Mouse (Mus musculus) heart, embryonic 14.5 days (tissue): Measurements from ENCODE around the gene Xdh. TPM values are rescaled to one million over a fixed set of nuclear protein-coding genes. Genes with fewer than 3 reads are reported as not detected.

ENCODE experiments used
- ATAC-seq: fragments of 200-750 bp; cut with Nextera tagmentation; 2 replicates; pipeline ENCODE4 v1.8.0; 2017; ENCODE audit warnings: low read depth, moderate TSS enrichment; ENCODE audit not compliant: insufficient number of reproducible peaks, insufficient read depth, low FRiP score
- H3K27ac ChIP-seq, 2 experiments: fragments of 200-500 bp in 1 of 2; fragments of 300-500 bp in 1 of 2; sonication (generic) in 1 of 2; replicated peaks in 1 of 2; 2 replicates each; pipeline ENCODE4 v1.5.1; 2012 to 2014; ENCODE audit warnings: low read depth in 2 of 2, low read length in 2 of 2, control low read depth in 1 of 2, mild to moderate bottlenecking in 1 of 2, mixed read lengths in 1 of 2; ENCODE audit not compliant: control insufficient read depth in 1 of 2, insufficient read depth in 1 of 2
- H3K27me3 ChIP-seq: fragments of 300-500 bp; sonication (generic); 2 replicates; pipeline ENCODE4 v1.6.1; 2014; ENCODE audit warnings: mild to moderate bottlenecking, low read length, control low read depth; ENCODE audit not compliant: control insufficient read depth, insufficient read depth
- H3K36me3 ChIP-seq: fragments of 300-500 bp; sonication (generic); 2 replicates; pipeline ENCODE4 v1.6.1; 2014; ENCODE audit warnings: mild to moderate bottlenecking, control low read depth, low read length, mixed read lengths; ENCODE audit not compliant: control insufficient read depth, insufficient read depth
- H3K4me1 ChIP-seq, 2 experiments: fragments of 200-500 bp in 1 of 2; fragments of 300-500 bp in 1 of 2; sonication (generic) in 1 of 2; 2 replicates each; pipeline ENCODE4 v1.6.1; 2012 to 2014; ENCODE audit warnings: low read length in 2 of 2, control low read depth in 1 of 2, mixed read lengths in 1 of 2; ENCODE audit not compliant: control insufficient read depth in 2 of 2, insufficient read depth in 2 of 2
- H3K4me2 ChIP-seq: fragments of 300-500 bp; sonication (generic); 2 replicates; pipeline ENCODE4 v1.6.1; 2014; ENCODE audit warnings: mild to moderate bottlenecking, low read length
- H3K4me3 ChIP-seq, 2 experiments: fragments of 200-500 bp in 1 of 2; fragments of 300-500 bp in 1 of 2; sonication (generic) in 1 of 2; 2 replicates each; pipeline ENCODE4 v1.5.1; 2012 to 2014; ENCODE audit warnings: low read length in 2 of 2, mild to moderate bottlenecking in 2 of 2, control low read depth in 1 of 2, low read depth in 1 of 2, moderate library complexity in 1 of 2; ENCODE audit not compliant: control insufficient read depth in 1 of 2, insufficient read depth in 1 of 2
- H3K9ac ChIP-seq: fragments of 300-500 bp; sonication (generic); 2 replicates; pipeline ENCODE4 v1.6.1; 2014; ENCODE audit warnings: mild to moderate bottlenecking, low read length
- H3K9me3 ChIP-seq: fragments of 300-500 bp; sonication (generic); 2 replicates; pipeline ENCODE4 v1.6.1; 2016; ENCODE audit warnings: low read length, control low read depth; ENCODE audit not compliant: control insufficient read depth
- WGBS: fragments of 180-500 bp; shearing (Covaris S2); extraction: QIAGEN DNeasy Blood & Tissue Kit; methylation state at CpG from one replicate; pipeline ENCODE4 v1.1.7; 2014; 5-methylcytosine and 5-hydroxymethylcytosine counted together
- polyA plus RNA-seq: library from polyadenylated mRNA; unstranded; fragments of >200 nt; fragmentation: Nextera tagmentation; extraction: Ambion mirVana; gene quantifications from 2 replicates; pipeline ENCODE4 v1.2.1, GENCODE M21; 2014

Gene Xdh
- polyA plus RNA-seq, 1 experiment from 2014 or later, result 0.96 TPM

DNA sequence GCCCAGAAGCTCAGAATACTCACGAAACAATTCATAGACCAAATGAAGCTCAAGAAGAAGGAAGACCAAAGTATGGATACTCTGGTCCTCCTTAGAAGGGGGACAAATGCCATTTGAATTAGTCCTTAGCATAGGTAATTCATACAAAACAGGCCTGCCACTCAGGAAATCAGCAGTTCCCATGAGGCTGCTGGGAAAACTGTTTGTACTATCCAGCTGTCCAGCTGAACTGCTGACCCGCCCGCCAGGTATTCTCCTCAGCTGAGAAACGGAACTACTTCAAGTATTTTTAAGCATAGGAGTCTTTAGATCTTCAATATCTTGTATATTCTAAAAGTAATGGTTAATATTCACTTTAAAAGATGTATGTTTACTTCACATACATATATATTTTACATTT, 10.7 kb upstream of the Xdh start:
- Histone ChIP-seq H3K4me2 (no peak overlapping the region), H3K27ac (no peak overlapping the region), H3K9me3 (no peaks in the 10 kb centered on the region), H3K4me3 (no peak overlapping the region), H3K9ac (no peak overlapping the region), H3K4me1 (no peaks in the 10 kb centered on the region), H3K27me3 (no peaks in the 10 kb centered on the region), H3K36me3 (no peaks in the 10 kb centered on the region)
- WGBS, result 83% methylated on average over 4 of the region's 4 CpGs
- ATAC-seq, result no peak

DNA sequence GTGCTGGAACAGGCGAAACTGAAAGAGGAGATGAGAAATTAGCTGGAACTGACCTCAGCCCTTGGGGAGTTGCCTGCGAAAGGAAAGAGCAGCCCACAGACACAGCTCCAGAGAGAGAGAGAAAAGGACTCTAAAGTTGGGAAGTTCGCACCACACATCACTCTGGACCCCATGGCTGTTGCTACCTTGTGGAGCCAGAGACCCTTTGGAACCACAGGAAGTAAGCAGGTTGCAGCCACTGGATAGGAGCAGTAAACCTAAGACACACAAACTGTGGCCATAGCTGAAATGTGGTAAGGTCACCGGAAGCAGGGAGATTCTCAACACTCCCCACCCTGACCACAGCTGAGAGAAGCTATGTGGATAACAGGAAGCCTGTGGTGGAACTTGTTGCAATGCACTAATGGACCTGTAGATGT, 2.1 kb upstream of the Xdh start:
- Histone ChIP-seq H3K36me3 (no peaks in the 10 kb centered on the region), H3K4me2 (no peak overlapping the region), H3K9me3 (no peaks in the 10 kb centered on the region), H3K4me3 (no peak overlapping the region), H3K4me1 (no peaks in the 10 kb centered on the region), H3K9ac (no peak overlapping the region), H3K27ac (no peak overlapping the region), H3K27me3 (no peaks in the 10 kb centered on the region)
- 79% methylated on average over 4 of the region's 4 CpGs for WGBS
- no peak for ATAC-seq

- no peak for ATAC-seq
- Histone ChIP-seq H3K4me3 (no peak overlapping the region), H3K4me1 (no peaks in the 10 kb centered on the region), H3K27me3 (no peaks in the 10 kb centered on the region), H3K27ac (no peak overlapping the region), H3K9ac (no peak overlapping the region), H3K36me3 (no peaks in the 10 kb centered on the region), H3K4me2 (no peak overlapping the region), H3K9me3 (no peaks in the 10 kb centered on the region)
- WGBS, result 72% methylated on average over 5 of the region's 5 CpGs
Observed at GRCm38 (mm10) chr17:73950970-73951369, 974 bp upstream of the Xdh start.

DNA sequence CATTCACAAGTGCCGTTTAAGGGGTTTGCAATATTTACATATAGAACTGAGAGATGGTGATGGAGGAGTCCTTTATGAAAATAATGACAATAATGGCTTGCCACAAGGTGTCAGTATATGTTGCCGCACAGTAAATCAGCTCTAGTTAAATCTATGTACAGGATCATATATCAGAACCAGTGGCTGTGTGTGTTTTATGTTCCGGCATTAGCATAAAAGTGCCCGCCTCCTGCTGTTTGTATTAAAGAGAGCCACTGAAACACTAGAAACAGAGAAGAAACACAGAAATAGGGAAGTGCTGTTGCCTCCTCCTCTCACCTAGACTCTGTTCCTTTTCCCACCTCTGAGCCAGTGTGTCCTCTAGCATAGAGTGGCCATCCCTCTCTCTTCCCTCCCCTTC, 498 bp downstream of the Xdh start:
- Histone ChIP-seq H3K4me2 (peak overlapping the region; percentile 47; the same call in 1 of the 2 replicates), H3K27me3 (no peaks in the 10 kb centered on the region), H3K9me3 (no peaks in the 10 kb centered on the region), H3K4me1 (no peaks in the 10 kb centered on the region), H3K4me3 (no peak overlapping the region), H3K36me3 (no peaks in the 10 kb centered on the region), H3K9ac (no peak overlapping the region), H3K27ac (no peak overlapping the region)
- WGBS, result 70% methylated on average over 4 of the region's 4 CpGs
- no peak for ATAC-seq

DNA sequence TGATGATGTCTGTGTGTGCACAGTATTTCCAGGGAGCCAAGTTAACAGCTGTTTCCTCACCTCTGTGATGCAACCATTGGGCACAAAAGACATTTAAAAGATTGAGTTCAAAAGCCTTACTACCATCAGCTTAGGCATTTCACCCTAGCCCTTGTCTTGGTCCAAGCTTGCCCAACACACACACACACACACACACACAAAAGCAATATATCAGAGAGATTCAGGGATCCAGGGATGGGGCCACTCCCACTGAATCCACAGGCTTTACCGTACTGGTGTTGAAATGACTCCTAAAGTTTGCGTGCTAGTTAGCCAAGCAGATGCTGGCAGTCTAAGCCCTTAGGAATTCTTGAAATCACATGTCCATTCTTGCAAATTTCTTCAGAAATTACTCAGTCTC, 1.2 kb downstream of the Xdh start:
- H3K27me3 ChIP-seq, result no peaks in the 10 kb centered on the region

GRCm38 (mm10) chr17:73948039-73948438, 2.0 kb downstream of the Xdh start:
- no peak for ATAC-seq
- no peaks in the 10 kb centered on the region for H3K4me1 ChIP-seq
- no peak overlapping the region for H3K9ac ChIP-seq
- no peaks in the 10 kb centered on the region for H3K9me3 ChIP-seq
- H3K27ac ChIP-seq, result no peak overlapping the region
- 49% methylated on average over 3 of the region's 3 CpGs for WGBS
- no peak overlapping the region for H3K4me3 ChIP-seq
- no peaks in the 10 kb centered on the region for H3K36me3 ChIP-seq
- no peaks in the 10 kb centered on the region for H3K27me3 ChIP-seq
- H3K4me2 ChIP-seq, result no peak overlapping the region

More for the DNA sequence above, 1.2 kb downstream of the Xdh start:
- Histone ChIP-seq H3K4me2 (no peak overlapping the region), H3K4me3 (no peak overlapping the region), H3K4me1 (no peaks in the 10 kb centered on the region), H3K9ac (no peak overlapping the region), H3K9me3 (no peaks in the 10 kb centered on the region), H3K27ac (no peak overlapping the region), H3K36me3 (no peaks in the 10 kb centered on the region)
- ATAC-seq, result no peak
- WGBS, result 75% methylated on average over 2 of the region's 2 CpGs

- no peak overlapping the region for H3K4me2 ChIP-seq
- no peaks in the 10 kb centered on the region for H3K9me3 ChIP-seq
- no peaks in the 10 kb centered on the region for H3K27me3 ChIP-seq
- H3K4me3 ChIP-seq, result no peak overlapping the region
- no peak for ATAC-seq
- no peak overlapping the region for H3K27ac ChIP-seq
- WGBS, result 55% methylated on average over 5 of the region's 5 CpGs
- H3K4me1 ChIP-seq, result peaks cover 2 to 3% of the 10 kb centered on the region in 2 experiments; a peak in 2 of 4 replicates
- no peaks in the 10 kb centered on the region for H3K36me3 ChIP-seq
- no peak overlapping the region for H3K9ac ChIP-seq
Observed at GRCm38 (mm10) chr17:73946856-73947255, 3.1 kb downstream of the Xdh start.

- H3K4me1 ChIP-seq, result peaks cover 2 to 3% of the 10 kb centered on the region in 2 experiments; a peak in 2 of 4 replicates
- WGBS, result 67% methylated on average over 5 of the region's 5 CpGs
- no peaks in the 10 kb centered on the region for H3K36me3 ChIP-seq
Observed at GRCm38 (mm10) chr17:73944661-73945060, 5.3 kb downstream of the Xdh start.

More at GRCm38 (mm10) chr17:73944661-73945060, 5.3 kb downstream of the Xdh start:
- H3K9ac ChIP-seq, result no peak overlapping the region
- H3K27me3 ChIP-seq, result no peaks in the 10 kb centered on the region
- ATAC-seq, result no peak
- no peak overlapping the region for H3K4me3 ChIP-seq
- H3K4me2 ChIP-seq, result no peak overlapping the region
- H3K27ac ChIP-seq, result no peak overlapping the region
- no peaks in the 10 kb centered on the region for H3K9me3 ChIP-seq
